Mouse (Mus musculus): ENCODE results near the gene Hnrnpk. TPM values are rescaled to one million over a fixed set of nuclear protein-coding genes. Genes with fewer than 3 reads are reported as not detected.
A peak's percentile ranks its signal among the peaks of the same experiment; 100 is the strongest.
"Not testable (repeated sequence)": the region's sequence is repeated elsewhere in the genome, so short reads cannot be mapped to it uniquely, and the experiment has no call there.

Hnrnpk gene
- total and polyA plus RNA-seq, 2 experiments from 2014 or later: 598 to 905 TPM

DNA sequence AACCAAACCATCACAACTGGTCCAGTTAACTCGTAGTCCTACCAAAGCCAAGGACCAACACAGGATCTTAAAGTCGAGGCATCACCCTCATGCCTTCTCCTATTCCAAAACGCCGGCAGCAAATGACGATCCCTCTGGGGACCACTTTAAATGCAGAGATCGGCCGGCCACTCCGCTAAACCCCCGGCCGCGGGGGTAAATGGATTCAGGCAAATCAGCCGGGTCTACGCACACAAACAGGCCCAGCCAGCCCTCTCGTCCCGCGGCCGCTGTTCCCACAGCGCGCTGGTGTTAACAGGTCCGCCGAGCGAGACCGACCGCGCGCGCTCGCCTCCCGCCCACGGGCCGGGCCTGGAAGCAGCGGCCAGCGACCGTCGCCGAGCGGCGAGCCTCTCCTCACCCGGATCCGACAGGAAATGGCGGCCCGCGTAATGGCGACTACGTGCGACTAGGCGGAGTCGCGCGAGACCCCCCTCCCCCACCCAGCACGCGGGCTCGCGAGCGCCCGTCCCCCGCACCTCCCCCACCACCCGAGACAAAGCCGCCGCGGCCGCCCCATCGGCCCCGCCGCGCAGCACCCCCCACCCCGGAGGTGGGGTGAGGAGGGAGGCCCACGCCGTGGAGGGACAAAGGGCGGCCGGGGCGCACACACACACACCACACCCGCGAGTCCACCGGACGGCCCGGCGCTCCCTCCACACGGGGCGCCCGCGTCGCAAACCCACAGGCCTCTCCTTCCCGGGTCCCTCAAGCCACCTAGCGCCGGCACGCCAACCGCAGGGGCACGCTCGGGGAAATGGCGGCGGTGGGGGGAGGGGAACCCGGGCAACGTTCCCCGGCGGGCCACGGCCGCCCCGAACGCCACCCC is 1.8 kb downstream of the Hnrnpk start:
- H3K4me3 ChIP-seq (ENCODE audit: low read depth, low read length): peak overlapping the region; percentile 97

DNA sequence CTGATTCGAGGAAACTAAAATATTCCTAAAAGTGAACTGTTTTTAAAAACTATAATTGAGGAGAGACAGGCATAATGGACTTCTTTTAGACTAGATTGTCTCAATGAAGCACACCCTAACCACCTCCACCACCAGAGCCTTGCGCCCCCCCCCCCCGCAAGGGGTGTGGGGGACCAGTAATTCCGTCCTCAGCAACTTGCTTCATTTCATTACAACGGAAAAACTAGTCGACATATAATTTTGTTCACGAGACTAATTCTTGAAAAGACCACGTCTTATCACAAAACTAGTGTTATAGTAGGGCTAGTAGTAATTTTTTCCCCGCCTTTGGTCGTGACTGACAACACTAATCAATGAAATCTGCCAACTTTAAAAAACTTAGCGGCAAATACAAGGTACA is 2.6 kb downstream of the Hnrnpk start:
- H3K9me3 ChIP-seq (ENCODE audit: low read length): no peaks in the 10 kb centered on the region
- H3K27me3 ChIP-seq (ENCODE audit: insufficient read depth, low read length): no peaks in the 10 kb centered on the region
- DNase-seq (ENCODE audit: low spot score): no peak
- no peak for TF ChIP-seq CTCF (IDR thresholded peaks at IDR 0.05)
- H3K36me3 ChIP-seq (ENCODE audit: insufficient read depth, low read length): peaks cover 20% of the 10 kb centered on the region
- ATAC-seq (ENCODE audit: low FRiP score): no peak
- WGBS: under 1% methylated on average over 11 of the region's 11 CpGs
- H3K27ac ChIP-seq (ENCODE audit: low read depth, low read length): no peak overlapping the region
- no peaks in the 10 kb centered on the region for H3K4me1 ChIP-seq (ENCODE audit: insufficient read depth, low read length)
- peak overlapping the region; percentile 97 for H3K4me3 ChIP-seq (ENCODE audit: low read depth, low read length)
- H3K9ac ChIP-seq (replicated peaks; ENCODE audit: low read length, poor library complexity, severe bottlenecking): peak overlapping the region; percentile 100; the same call in 1 of the 2 replicates
- peak overlapping the region; percentile 78 for H3K4me2 ChIP-seq (ENCODE audit: low read depth, low read length, poor library complexity, severe bottlenecking)

More for the DNA sequence above, 1.8 kb downstream of the Hnrnpk start:
- 0% methylated on average over 56 of the region's 100 CpGs for WGBS
- Histone ChIP-seq H3K4me2 (ENCODE audit: low read depth, low read length, poor library complexity, severe bottlenecking) (peak overlapping the region; percentile 78), H3K9ac (replicated peaks; ENCODE audit: low read length, poor library complexity, severe bottlenecking) (peak overlapping the region; percentile 100), H3K27ac (ENCODE audit: low read depth, low read length) (peak overlapping the region; percentile 97), H3K27me3 (ENCODE audit: insufficient read depth, low read length) (no peaks in the 10 kb centered on the region), H3K36me3 (ENCODE audit: insufficient read depth, low read length) (peaks cover 15% of the 10 kb centered on the region), H3K4me1 (ENCODE audit: insufficient read depth, low read length) (no peaks in the 10 kb centered on the region), H3K9me3 (ENCODE audit: low read length) (no peaks in the 10 kb centered on the region)
- ATAC-seq (ENCODE audit: low FRiP score) (peak; percentile 63), DNase-seq (ENCODE audit: low spot score) (peak; percentile 79)
- peak; percentile 43 for TF ChIP-seq CTCF (IDR thresholded peaks at IDR 0.05)

DNA sequence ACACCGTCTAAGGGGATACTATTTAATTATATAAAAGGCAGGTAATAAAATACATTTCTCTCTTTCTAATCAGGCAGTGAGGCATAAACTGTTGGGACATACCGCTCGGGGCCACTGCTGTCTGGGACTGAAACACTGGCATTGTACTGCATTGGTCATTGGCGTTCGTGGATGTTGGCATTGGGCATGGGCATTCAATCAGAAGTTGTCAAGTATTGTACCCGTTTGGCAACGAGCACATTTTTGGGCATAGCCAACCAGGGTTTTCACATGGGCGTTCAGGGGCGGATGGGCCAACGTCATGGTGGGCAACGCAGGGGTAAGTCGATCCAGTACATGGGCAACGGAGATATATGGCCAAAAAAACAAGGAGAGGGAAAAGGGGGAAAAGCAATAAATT is 5.5 kb downstream of the Hnrnpk start:
- DNase-seq (ENCODE audit: low spot score): peak; percentile 47
- peaks cover 34% of the 10 kb centered on the region for H3K36me3 ChIP-seq (ENCODE audit: insufficient read depth, low read length)

DNA sequence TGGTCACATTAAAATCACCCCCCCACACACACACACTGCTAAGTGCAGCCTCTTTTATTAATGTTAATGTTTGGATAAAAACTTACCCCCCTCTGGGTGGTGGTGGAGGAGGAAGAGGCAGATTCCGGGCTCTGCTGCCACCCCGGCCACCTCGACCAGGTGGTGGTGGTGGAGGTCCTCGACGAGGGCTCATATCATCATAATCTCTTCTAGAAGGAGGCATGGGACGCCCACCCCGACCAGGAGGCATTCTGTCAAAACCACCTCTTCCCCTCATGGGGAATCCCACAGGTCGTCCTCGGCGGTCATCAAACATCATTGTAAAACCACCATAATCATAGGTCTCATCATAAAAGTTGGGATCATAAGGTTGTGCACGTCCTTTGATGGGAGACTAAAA is 8.8 kb downstream of the Hnrnpk start:
- not testable (repeated sequence) for H3K9me3 ChIP-seq (ENCODE audit: low read length); H3K4me3 ChIP-seq (ENCODE audit: low read depth, low read length); H3K27ac ChIP-seq (ENCODE audit: low read depth, low read length); H3K27me3 ChIP-seq (ENCODE audit: insufficient read depth, low read length); ATAC-seq (ENCODE audit: low FRiP score); H3K4me2 ChIP-seq (ENCODE audit: low read depth, low read length, poor library complexity, severe bottlenecking); H3K4me1 ChIP-seq (ENCODE audit: insufficient read depth, low read length); H3K9ac ChIP-seq (replicated peaks; ENCODE audit: low read length, poor library complexity, severe bottlenecking); DNase-seq (ENCODE audit: low spot score)
- WGBS: 86% methylated on average over 11 of the region's 11 CpGs
- H3K36me3 ChIP-seq (ENCODE audit: insufficient read depth, low read length): peaks cover 43% of the 10 kb centered on the region

More for the DNA sequence above, 5.5 kb downstream of the Hnrnpk start:
- TF ChIP-seq CTCF (IDR thresholded peaks at IDR 0.05): no peak
- ATAC-seq (ENCODE audit: low FRiP score): no peak
- WGBS: 82% methylated on average over 13 of the region's 13 CpGs
- Histone ChIP-seq H3K27ac (ENCODE audit: low read depth, low read length) (no peak overlapping the region), H3K4me1 (ENCODE audit: insufficient read depth, low read length) (no peaks in the 10 kb centered on the region), H3K9ac (replicated peaks; ENCODE audit: low read length, poor library complexity, severe bottlenecking) (no peak overlapping the region), H3K4me2 (ENCODE audit: low read depth, low read length, poor library complexity, severe bottlenecking) (no peak overlapping the region), H3K4me3 (ENCODE audit: low read depth, low read length) (no peak overlapping the region), H3K9me3 (ENCODE audit: low read length) (no peaks in the 10 kb centered on the region), H3K27me3 (ENCODE audit: insufficient read depth, low read length) (no peaks in the 10 kb centered on the region)

DNA sequence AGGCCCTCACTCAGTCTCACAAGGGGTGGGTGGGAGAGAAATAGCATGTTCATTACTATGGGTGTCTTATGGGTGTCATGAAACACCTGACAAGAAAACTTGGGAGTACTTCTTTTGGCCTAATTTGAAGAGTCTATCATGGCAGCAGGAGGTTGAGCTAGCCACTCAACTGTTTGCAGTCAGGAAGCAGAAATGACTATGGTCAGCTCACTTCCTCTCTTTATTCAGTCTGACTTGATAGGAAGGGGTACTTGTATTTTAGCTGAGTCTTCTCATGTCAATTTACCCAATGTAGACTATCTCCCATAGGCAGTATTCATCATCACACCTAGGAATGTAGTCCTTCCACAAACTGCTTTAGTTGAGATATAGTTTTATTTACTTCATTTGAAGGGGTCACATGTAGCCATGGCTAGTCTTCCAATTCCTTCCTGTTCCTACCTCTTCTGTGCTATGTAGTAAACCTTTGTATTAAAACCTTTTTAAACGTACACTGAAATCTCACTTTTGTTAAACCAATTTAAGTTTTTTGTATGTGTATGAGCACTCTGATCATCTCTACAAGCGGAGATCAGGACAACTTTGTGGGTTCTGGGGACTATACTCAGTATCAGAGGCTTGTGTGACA is 13.7 kb downstream of the Hnrnpk start:
- no peak overlapping the region for H3K4me3 ChIP-seq (ENCODE audit: low read depth, low read length)
- DNase-seq (ENCODE audit: low spot score): no peak
- no peak for ATAC-seq (ENCODE audit: low FRiP score)
- H3K4me2 ChIP-seq (ENCODE audit: low read depth, low read length, poor library complexity, severe bottlenecking): no peak overlapping the region
- no peak overlapping the region for H3K27ac ChIP-seq (ENCODE audit: low read depth, low read length)
- H3K4me1 ChIP-seq (ENCODE audit: insufficient read depth, low read length): no peaks in the 10 kb centered on the region
- no peaks in the 10 kb centered on the region for H3K9me3 ChIP-seq (ENCODE audit: low read length)
- no peaks in the 10 kb centered on the region for H3K27me3 ChIP-seq (ENCODE audit: insufficient read depth, low read length)
- no peak overlapping the region for H3K9ac ChIP-seq (replicated peaks; ENCODE audit: low read length, poor library complexity, severe bottlenecking)
- no peak for TF ChIP-seq CTCF (IDR thresholded peaks at IDR 0.05)
- peaks cover 17% of the 10 kb centered on the region for H3K36me3 ChIP-seq (ENCODE audit: insufficient read depth, low read length)
- WGBS: 76% methylated on average over 2 of the region's 2 CpGs

DNA sequence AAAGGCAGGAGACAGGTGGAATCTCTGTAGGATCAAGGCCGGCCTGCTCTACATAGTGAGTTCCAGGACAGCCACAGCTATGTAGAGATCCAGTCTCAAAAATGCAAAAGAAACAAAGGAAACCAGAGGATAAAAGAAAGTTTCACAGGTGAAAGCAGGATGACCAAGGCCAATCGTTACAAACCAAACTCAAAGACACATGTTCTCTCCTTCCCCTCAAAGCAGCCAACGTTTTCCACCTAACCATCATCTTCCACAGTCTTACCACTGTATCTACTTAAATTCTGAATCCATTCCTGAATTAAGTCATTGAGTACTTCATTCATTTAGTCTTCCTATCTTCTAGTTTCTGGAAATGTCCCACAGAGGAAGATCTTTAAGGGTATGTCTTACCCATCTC is 14.8 kb downstream of the Hnrnpk start:
- ATAC-seq (ENCODE audit: low FRiP score): no peak

More for the DNA sequence above, 14.8 kb downstream of the Hnrnpk start:
- no peak for TF ChIP-seq CTCF (IDR thresholded peaks at IDR 0.05)
- H3K9me3 ChIP-seq (ENCODE audit: low read length): no peaks in the 10 kb centered on the region
- 57% methylated on average over 3 of the region's 3 CpGs for WGBS
- H3K4me2 ChIP-seq (ENCODE audit: low read depth, low read length, poor library complexity, severe bottlenecking): no peak overlapping the region
- no peak overlapping the region for H3K4me3 ChIP-seq (ENCODE audit: low read depth, low read length)
- no peak for DNase-seq (ENCODE audit: low spot score)
- no peak overlapping the region for H3K9ac ChIP-seq (replicated peaks; ENCODE audit: low read length, poor library complexity, severe bottlenecking)
- H3K36me3 ChIP-seq (ENCODE audit: insufficient read depth, low read length): peaks cover 12% of the 10 kb centered on the region
- H3K4me1 ChIP-seq (ENCODE audit: insufficient read depth, low read length): no peaks in the 10 kb centered on the region
- no peak overlapping the region for H3K27ac ChIP-seq (ENCODE audit: low read depth, low read length)
- no peaks in the 10 kb centered on the region for H3K27me3 ChIP-seq (ENCODE audit: insufficient read depth, low read length)

All from midbrain, postnatal 0 days (tissue).